Mouse (Mus musculus) heart, embryonic 14.5 days (tissue): Measurements from ENCODE around the gene Ssna1. TPM values are rescaled to one million over a fixed set of nuclear protein-coding genes. Genes with fewer than 3 reads are reported as not detected.

Experiments
- ATAC-seq: fragments of 200-750 bp; cut with Nextera tagmentation; 2 replicates; pipeline ENCODE4 v1.8.0; 2017; ENCODE audit warnings: low read depth, moderate TSS enrichment; ENCODE audit not compliant: insufficient number of reproducible peaks, insufficient read depth, low FRiP score
- H3K27ac ChIP-seq, 2 experiments: fragments of 200-500 bp in 1 of 2; fragments of 300-500 bp in 1 of 2; sonication (generic) in 1 of 2; replicated peaks in 1 of 2; 2 replicates each; pipeline ENCODE4 v1.5.1; 2012 to 2014; ENCODE audit warnings: low read depth in 2 of 2, low read length in 2 of 2, control low read depth in 1 of 2, mild to moderate bottlenecking in 1 of 2, mixed read lengths in 1 of 2; ENCODE audit not compliant: control insufficient read depth in 1 of 2, insufficient read depth in 1 of 2
- H3K27me3 ChIP-seq: fragments of 300-500 bp; sonication (generic); 2 replicates; pipeline ENCODE4 v1.6.1; 2014; ENCODE audit warnings: mild to moderate bottlenecking, low read length, control low read depth; ENCODE audit not compliant: control insufficient read depth, insufficient read depth
- H3K36me3 ChIP-seq: fragments of 300-500 bp; sonication (generic); 2 replicates; pipeline ENCODE4 v1.6.1; 2014; ENCODE audit warnings: mild to moderate bottlenecking, control low read depth, low read length, mixed read lengths; ENCODE audit not compliant: control insufficient read depth, insufficient read depth
- H3K4me1 ChIP-seq, 2 experiments: fragments of 200-500 bp in 1 of 2; fragments of 300-500 bp in 1 of 2; sonication (generic) in 1 of 2; 2 replicates each; pipeline ENCODE4 v1.6.1; 2012 to 2014; ENCODE audit warnings: low read length in 2 of 2, control low read depth in 1 of 2, mixed read lengths in 1 of 2; ENCODE audit not compliant: control insufficient read depth in 2 of 2, insufficient read depth in 2 of 2
- H3K4me2 ChIP-seq: fragments of 300-500 bp; sonication (generic); 2 replicates; pipeline ENCODE4 v1.6.1; 2014; ENCODE audit warnings: mild to moderate bottlenecking, low read length
- H3K4me3 ChIP-seq, 2 experiments: fragments of 200-500 bp in 1 of 2; fragments of 300-500 bp in 1 of 2; sonication (generic) in 1 of 2; 2 replicates each; pipeline ENCODE4 v1.5.1; 2012 to 2014; ENCODE audit warnings: low read length in 2 of 2, mild to moderate bottlenecking in 2 of 2, control low read depth in 1 of 2, low read depth in 1 of 2, moderate library complexity in 1 of 2; ENCODE audit not compliant: control insufficient read depth in 1 of 2, insufficient read depth in 1 of 2
- H3K9ac ChIP-seq: fragments of 300-500 bp; sonication (generic); 2 replicates; pipeline ENCODE4 v1.6.1; 2014; ENCODE audit warnings: mild to moderate bottlenecking, low read length
- H3K9me3 ChIP-seq: fragments of 300-500 bp; sonication (generic); 2 replicates; pipeline ENCODE4 v1.6.1; 2016; ENCODE audit warnings: low read length, control low read depth; ENCODE audit not compliant: control insufficient read depth
- WGBS: fragments of 180-500 bp; shearing (Covaris S2); extraction: QIAGEN DNeasy Blood & Tissue Kit; methylation state at CpG from one replicate; pipeline ENCODE4 v1.1.7; 2014; 5-methylcytosine and 5-hydroxymethylcytosine counted together
- polyA plus RNA-seq: library from polyadenylated mRNA; unstranded; fragments of >200 nt; fragmentation: Nextera tagmentation; extraction: Ambion mirVana; gene quantifications from 2 replicates; pipeline ENCODE4 v1.2.1, GENCODE M21; 2014

Ssna1 gene
- 150 and 163 TPM in 2 replicates for polyA plus RNA-seq

GRCm38 (mm10) chr2:25271827-25272511 is at the start of gene Ssna1, which contains the start of gene Anapc2:
Gene Ssna1 (minus strand): TSS chr2:25272438.
Gene Anapc2 (plus strand): TSS chr2:25272478.
- Histone ChIP-seq H3K27me3 (no peaks in the 10 kb centered on the region), H3K36me3 (peaks cover 69% of the 10 kb centered on the region), H3K4me1 (peaks cover 16 to 26% of the 10 kb centered on the region in 2 experiments), H3K4me2 (peak within 1 kb of the TSS; percentile 92), H3K4me3 (peak within 1 kb of the TSS; percentile 75 to 87), H3K27ac (peak within 1 kb of the TSS; percentile 66 to 84), H3K9ac (peak within 1 kb of the TSS; percentile 91), H3K9me3 (no peaks in the 10 kb centered on the region)
- under 1% methylated on average over 55 of the region's 55 CpGs for WGBS
- ATAC-seq: peak; percentile 91

GRCm38 (mm10) chr2:25320084-25320483 is 47.8 kb upstream of the Ssna1 start:
- Histone ChIP-seq H3K27me3 (peaks cover 51% of the 10 kb centered on the region), H3K9ac (no peak overlapping the region), H3K9me3 (no peaks in the 10 kb centered on the region), H3K27ac (no peak overlapping the region), H3K4me2 (no peak overlapping the region), H3K4me1 (peaks cover 5 to 6% of the 10 kb centered on the region in 2 experiments; a peak in 3 of 4 replicates), H3K36me3 (no peaks in the 10 kb centered on the region), H3K4me3 (no peak overlapping the region)
- ATAC-seq: no peak
- WGBS: 28% methylated on average over 2 of the region's 2 CpGs

DNA sequence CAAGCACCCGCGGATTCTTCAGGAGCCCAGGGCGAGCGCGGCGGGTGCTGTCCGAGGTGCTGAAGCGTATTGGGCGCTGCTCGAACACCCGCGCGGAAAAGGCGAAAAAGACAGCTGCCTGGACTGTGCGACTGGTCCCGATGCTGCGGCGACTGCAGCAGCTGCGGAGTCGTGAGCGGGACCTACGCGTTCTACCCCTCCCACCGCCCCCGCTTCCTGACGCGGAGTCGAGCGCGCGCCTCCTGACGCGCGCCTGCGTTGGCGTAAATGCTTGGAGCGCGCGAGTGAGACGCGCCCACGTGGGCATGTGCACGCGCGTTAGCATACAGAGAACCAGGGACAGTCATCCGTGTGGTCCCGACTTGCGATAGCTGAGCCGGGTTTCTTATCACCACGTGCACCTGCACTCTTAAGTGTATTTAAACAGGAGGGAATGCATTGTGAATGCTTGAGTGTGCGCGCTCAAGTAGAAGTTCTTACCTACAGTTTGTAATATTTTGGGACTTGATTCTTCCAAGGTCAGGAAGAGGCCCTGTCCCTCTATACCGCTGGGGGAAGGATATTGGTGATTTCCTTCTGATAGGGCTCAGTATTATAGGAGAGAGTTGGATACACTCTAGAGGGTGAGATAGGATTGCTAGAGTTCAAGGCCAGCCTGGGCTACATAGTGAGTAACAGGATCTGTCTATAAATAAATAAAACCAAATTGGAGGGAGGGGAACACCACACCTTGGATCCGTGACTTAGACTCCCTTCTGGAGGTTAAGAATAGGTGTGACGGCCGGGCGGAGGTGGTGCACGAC is 46.9 kb upstream of the Ssna1 start, which contains the start of gene Grin1:
TSS of gene Grin1 (minus strand) at position 217 of the 803 bp plus-strand sequence.
- no peak for ATAC-seq
- WGBS: 9% methylated on average over 58 of the region's 58 CpGs
- Histone ChIP-seq H3K4me1 (peaks cover 5 to 6% of the 10 kb centered on the region in 2 experiments; a peak in 3 of 4 replicates), H3K36me3 (no peaks in the 10 kb centered on the region), H3K27me3 (peaks cover 51% of the 10 kb centered on the region), H3K27ac (no peak within 1 kb of the TSS), H3K9me3 (no peaks in the 10 kb centered on the region), H3K9ac (no peak within 1 kb of the TSS), H3K4me3 (peak within 1 kb of the TSS; percentile 23 to 29; a peak in 3 of 4 replicates), H3K4me2 (peak within 1 kb of the TSS; percentile 62)

GRCm38 (mm10) chr2:25318119-25318966 is 46.1 kb upstream of the Ssna1 start:
- Histone ChIP-seq H3K9ac (no peak overlapping the region), H3K4me3 (peak overlapping the region; percentile 23 to 29; a peak in 3 of 4 replicates), H3K27me3 (peaks cover 58% of the 10 kb centered on the region), H3K9me3 (no peaks in the 10 kb centered on the region), H3K4me1 (peaks cover 5 to 6% of the 10 kb centered on the region in 2 experiments; a peak in 3 of 4 replicates), H3K27ac (no peak overlapping the region), H3K4me2 (peak overlapping the region; percentile 62), H3K36me3 (no peaks in the 10 kb centered on the region)
- ATAC-seq: no peak
- WGBS: 7% methylated on average over 31 of the region's 31 CpGs

DNA sequence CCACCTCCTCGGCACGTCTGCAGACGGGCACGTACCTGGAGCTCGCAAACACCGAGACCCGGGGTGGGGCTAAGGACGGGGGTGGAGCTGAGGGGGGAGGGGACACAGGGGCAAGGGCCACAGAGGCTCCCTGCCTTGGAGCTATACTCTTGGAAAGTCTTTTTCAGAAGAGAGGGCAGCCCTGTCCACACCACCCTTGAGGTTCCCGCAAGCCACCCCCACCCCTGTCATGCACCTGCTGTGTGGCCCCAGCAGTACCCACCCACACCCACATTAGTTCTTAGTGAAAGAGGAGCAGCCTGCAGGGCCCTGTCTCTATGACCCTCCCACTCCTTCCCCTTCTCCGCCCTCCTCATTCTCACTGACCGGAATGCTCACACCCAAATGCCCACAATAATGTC is 39.3 kb upstream of the Ssna1 start:
- Histone ChIP-seq H3K4me3 (no peak overlapping the region), H3K27me3 (peaks cover 80% of the 10 kb centered on the region), H3K4me2 (no peak overlapping the region), H3K27ac (no peak overlapping the region), H3K9me3 (no peaks in the 10 kb centered on the region), H3K4me1 (no peaks in the 10 kb centered on the region), H3K9ac (no peak overlapping the region), H3K36me3 (no peaks in the 10 kb centered on the region)
- no peak for ATAC-seq
- 6% methylated on average over 11 of the region's 11 CpGs for WGBS

- H3K9me3 ChIP-seq: no peaks in the 10 kb centered on the region
- peaks cover 80% of the 10 kb centered on the region for H3K27me3 ChIP-seq
- no peak overlapping the region for H3K4me2 ChIP-seq
- H3K36me3 ChIP-seq: no peaks in the 10 kb centered on the region
- no peak for ATAC-seq
- no peak overlapping the region for H3K4me3 ChIP-seq
- 1% methylated on average over 21 of the region's 22 CpGs for WGBS
- no peaks in the 10 kb centered on the region for H3K4me1 ChIP-seq
- no peak overlapping the region for H3K9ac ChIP-seq
- no peak overlapping the region for H3K27ac ChIP-seq
Observed at GRCm38 (mm10) chr2:25310969-25311368, 38.7 kb upstream of the Ssna1 start.

GRCm38 (mm10) chr2:25310180-25310579 is 37.9 kb upstream of the Ssna1 start:
- Histone ChIP-seq H3K4me3 (no peak overlapping the region), H3K27me3 (peaks cover 87% of the 10 kb centered on the region), H3K9me3 (no peaks in the 10 kb centered on the region), H3K4me2 (no peak overlapping the region), H3K4me1 (0 out of 4 replicates have a peak, but pooled peaks cover 0 to 1% of the 10 kb centered on the region in 2 experiments), H3K9ac (no peak overlapping the region), H3K27ac (no peak overlapping the region), H3K36me3 (no peaks in the 10 kb centered on the region)
- no peak for ATAC-seq
- 47% methylated on average over 10 of the region's 10 CpGs for WGBS
